Mouse (Mus musculus) CH12F3 (cell line): Measurements from ENCODE around the gene Ffar2.

Experiments
- in situ Hi-C: fragments of 300-500 bp; cut with MboI; formaldehyde crosslinking; loops from 2 replicates; pipeline ENCODE4 v1.14.3; 2020; ENCODE audit warnings: low sequenced_read_pairs

Gene Ffar2

GRCm38 (mm10) chr7:30824306-30824705, 731 bp upstream of the Ffar2 start:
- in situ Hi-C loops: no loop called here

- in situ Hi-C loops: no loop called here
These were observed 2.0 kb downstream of the Ffar2 start for GRCm38 (mm10) chr7:30821532-30821931.

GRCm38 (mm10) chr7:30820854-30821445, 2.6 kb downstream of the Ffar2 start:
- in situ Hi-C loops: no loop called here

- in situ Hi-C loops: no loop called here
These were observed 3.4 kb downstream of the Ffar2 start for GRCm38 (mm10) chr7:30820131-30820530.

- in situ Hi-C loops: no loop called here
These were observed 11.2 kb downstream of the Ffar2 start for GRCm38 (mm10) chr7:30812291-30812807.

DNA sequence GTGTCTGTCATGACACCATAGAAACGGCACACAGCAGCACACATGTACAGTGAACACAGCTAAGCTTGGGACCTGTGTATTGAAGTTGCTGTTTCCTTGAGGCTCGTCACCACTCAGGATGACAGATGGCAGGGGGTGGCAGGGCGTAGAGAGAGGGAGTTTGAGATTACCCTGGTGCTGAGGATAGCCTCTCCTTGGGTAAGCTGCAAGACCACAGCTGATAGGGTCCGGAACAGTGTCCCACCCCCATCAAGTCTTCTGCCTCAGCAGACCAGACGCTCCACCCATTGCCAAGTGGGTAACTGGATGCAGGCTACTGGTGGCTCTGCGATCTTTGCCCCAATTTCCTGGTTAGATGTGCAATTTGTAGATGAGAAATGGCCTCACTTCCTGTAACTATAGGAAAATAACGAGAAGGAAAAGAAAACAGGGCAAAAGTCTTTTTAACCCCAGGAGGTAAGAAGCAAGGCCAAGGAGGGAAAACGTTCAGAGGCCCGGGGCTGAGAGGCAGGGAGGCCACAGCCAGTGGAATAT, 11.8 kb downstream of the Ffar2 start:
- in situ Hi-C loops: no loop called here

GRCm38 (mm10) chr7:30810319-30810718, 13.3 kb downstream of the Ffar2 start:
- in situ Hi-C loops: no loop called here

DNA sequence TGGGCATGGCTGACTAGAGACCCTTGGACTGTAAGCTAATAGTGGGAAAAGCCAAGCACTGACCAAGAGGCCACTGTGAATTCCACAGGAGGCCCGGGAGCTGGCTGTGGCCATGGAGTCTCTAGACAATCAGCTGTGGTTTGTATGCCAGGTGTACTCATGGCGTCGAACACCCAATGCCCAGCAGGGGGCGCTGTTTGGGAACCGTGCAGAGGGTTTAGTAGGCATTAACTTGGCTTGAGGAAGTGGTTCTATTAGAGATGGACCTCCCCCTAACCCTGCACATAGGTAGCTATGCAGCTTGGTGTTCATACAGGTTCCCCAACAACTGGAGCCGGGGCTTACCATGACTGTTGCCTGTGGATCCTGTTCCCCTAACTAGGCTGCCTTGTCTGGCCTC, 17.7 kb downstream of the Ffar2 start:
- in situ Hi-C loops: no loop called here

DNA sequence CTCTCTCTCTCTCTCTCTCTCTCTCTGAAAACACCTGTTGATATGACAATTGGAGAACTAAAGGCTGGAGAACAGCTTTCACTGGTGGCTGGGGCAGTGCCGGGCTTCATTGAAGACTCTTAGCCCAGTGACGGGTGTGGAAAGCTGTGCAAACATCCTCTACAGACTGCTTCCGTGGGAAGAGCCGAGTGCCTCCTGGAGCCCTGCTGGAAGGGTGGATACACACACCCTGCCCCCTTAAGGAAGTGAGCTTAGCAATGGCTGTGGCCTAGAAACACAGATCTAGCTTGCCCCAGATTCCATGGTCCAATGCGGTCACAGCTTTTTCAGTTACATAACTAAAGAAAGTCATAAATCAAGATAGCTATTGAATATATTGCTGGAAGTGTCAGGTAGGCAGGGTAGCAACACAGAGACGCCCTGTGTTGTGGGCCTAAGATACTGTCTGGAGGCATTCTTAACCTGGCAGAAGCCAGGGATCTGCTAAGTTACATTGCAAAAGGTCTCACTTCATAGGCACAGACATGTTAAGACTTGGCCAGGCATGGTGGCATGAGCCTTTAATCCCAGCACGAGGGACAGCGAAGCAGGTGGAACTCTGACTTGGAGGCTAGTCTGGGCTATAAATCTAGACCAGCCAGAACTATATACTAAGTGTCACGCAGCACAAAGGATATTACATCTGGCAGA, 19.4 kb downstream of the Ffar2 start:
- in situ Hi-C loops: no loop called here

DNA sequence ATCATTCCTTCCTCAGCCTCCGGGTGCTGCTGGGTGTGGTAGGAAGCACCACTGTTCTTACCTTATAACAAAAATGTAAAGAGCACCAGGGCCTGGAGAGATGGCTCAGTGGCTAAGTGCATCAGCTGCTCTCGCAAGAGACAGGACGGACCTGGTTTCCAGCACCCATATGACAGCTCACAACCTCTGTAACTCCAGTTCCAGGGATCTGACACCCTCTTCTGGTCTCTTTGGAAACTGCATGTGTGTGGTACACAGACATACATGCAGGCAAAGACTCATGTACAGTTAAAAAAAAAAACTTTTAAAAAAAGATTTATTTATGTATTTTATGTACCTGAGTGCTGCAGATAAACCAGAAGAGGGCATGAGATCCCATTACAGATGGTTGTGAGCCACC, 20.3 kb downstream of the Ffar2 start:
- in situ Hi-C loops: no loop called here

GRCm38 (mm10) chr7:30800653-30801052, 22.9 kb downstream of the Ffar2 start:
- in situ Hi-C loops: no loop called here

- in situ Hi-C loops: no loop called here
These were observed 26.8 kb downstream of the Ffar2 start for GRCm38 (mm10) chr7:30796790-30797189.

DNA sequence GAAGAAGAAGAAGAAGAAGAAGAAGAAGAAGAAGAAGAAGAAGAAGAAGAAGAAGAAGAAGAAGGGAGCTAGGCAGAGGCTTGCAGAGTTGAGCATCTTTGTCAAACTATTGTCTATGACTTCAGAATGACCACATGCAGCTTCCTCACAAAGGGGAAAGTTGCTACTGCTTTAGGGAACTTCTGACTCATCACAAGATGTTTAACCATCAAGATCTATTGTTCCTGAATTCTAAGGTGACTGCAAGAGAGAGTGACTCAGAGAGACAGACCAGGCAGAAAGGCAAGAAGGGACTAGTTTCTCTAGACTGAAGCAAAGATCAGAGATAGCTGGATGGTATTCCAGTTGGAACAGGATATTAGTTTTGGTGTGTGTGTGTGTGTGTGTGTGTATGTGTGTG, 28.7 kb downstream of the Ffar2 start:
- in situ Hi-C loops: no loop called here

- in situ Hi-C loops: no loop called here
These were observed 31.7 kb downstream of the Ffar2 start for GRCm38 (mm10) chr7:30791921-30792320.

- in situ Hi-C loops: no loop called here
These were observed 33.4 kb downstream of the Ffar2 start for GRCm38 (mm10) chr7:30790141-30790540.

- in situ Hi-C loops: no loop called here
These were observed 36.1 kb downstream of the Ffar2 start, which contains the start of gene Krtdap for GRCm38 (mm10) chr7:30787377-30788022. TSS of gene Krtdap (plus strand) at chr7:30787896.

DNA sequence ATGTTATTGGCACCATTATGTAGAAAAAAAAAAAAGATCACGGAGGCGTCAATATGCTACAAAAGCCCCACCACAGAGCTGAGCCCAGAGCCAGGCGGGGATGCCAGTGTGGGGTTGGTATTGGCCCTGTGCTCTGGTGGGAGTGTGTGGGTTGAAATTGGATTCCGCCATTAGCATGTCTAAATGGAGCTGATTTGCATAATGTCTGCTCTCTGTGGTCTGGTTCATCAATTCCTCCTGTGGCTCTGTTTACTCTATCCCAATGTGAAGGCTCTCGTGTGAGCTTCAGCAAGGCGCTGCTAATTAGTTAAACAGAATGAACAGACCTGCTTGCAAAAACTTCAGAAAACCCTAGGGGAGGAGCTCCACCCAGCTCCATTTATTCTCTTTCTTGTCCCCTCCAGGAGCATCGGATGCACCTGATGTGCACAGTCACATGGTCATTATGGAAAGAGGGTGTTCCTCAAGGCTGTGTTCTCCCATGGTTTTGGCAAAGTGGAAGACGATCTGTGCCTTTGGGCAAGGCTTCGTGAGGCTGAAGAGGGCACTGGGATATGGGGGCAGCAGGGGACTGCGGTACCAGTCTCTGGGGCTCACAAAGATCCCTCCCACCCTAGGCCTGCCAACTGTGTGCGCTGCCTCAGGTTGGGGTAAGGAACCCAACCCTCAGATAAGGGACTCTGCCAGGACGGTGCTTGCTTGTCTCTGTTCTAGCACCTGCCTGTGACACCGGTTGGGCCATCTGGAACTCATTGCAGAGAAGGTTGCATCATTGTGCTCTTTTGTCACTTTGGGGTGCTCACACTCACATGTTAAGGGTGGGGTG, 37.6 kb downstream of the Ffar2 start:
- in situ Hi-C loops: no loop called here

DNA sequence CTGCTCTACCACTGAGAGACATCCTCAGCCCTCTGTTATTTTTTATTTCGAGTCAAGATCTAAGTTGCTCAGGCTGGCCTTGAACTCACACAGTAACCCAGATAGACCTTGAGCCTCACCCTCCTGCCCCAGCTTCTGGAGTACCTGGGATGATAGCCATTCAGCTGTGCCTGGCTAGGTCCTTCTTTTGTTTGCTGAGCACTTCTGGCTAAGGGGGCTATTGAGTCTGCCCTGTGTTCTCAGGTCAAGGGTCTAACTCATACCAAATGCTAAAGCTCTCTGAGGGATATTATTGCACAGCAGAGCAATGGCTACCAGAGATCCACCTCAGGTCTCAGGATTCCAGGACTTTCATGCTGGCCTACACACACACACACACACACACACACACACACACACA, 38.4 kb downstream of the Ffar2 start:
- in situ Hi-C loops: no loop called here

DNA sequence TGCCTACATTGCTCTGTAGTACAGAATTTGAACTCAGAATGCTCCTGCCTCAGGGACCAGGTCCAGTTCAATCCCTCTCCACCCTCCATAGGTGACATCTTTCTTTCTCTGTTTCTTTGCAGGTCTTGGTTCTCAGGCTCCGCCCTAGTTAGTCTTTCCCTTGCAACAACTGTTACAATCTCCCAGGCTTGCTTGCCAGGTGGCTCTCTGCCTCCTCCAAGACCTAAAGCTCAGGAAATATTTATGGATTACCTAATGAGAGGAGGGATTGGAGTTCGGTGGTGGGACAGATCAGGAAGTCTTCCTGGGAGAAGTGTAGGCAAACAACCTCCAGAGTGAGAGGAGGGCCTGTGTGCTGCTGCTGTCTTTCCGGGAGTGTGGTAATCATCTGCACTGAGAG, 40.9 kb downstream of the Ffar2 start:
- in situ Hi-C loops: no loop called here

- in situ Hi-C loops: no loop called here
These were observed 41.8 kb downstream of the Ffar2 start for GRCm38 (mm10) chr7:30781792-30782191.

- in situ Hi-C loops: no loop called here
These were observed 45.7 kb downstream of the Ffar2 start for GRCm38 (mm10) chr7:30777911-30778310.
